Mouse (Mus musculus): Measurements from ENCODE around the gene Nup107.

GRCm38 (mm10) chr10:117704964-117705335, 87.6 kb downstream of the Nup107 start:
- TF ChIP-seq ELF1 (IDR thresholded peaks at IDR 0.05; ENCODE audit: low read depth, low read length) (no peak), CTCF (IDR thresholded peaks at IDR 0.05 in 2 of 3, conservative IDR thresholded peaks at IDR 0.05 in 1 of 3; ENCODE audit: control insufficient read depth in 1 of 3, insufficient read depth in 1 of 3, low read depth in 2 of 3, low read length in 3 of 3, poor library complexity in 1 of 3, severe bottlenecking in 1 of 3) (no peak), POLR2AphosphoS5 (IDR thresholded peaks at IDR 0.05; ENCODE audit: borderline replicate concordance, low read depth, low read length) (no peak), ZKSCAN1 (IDR thresholded peaks at IDR 0.05; ENCODE audit: low read depth, low read length) (no peak), GATA1 (IDR thresholded peaks at IDR 0.05; ENCODE audit: low read depth, low read length) (no peak), POLR2A (IDR thresholded peaks at IDR 0.05; ENCODE audit: control insufficient read depth in 1 of 2, insufficient read depth in 1 of 2, low read depth in 1 of 2, low read length in 2 of 2, poor library complexity in 1 of 2) (no peak), E2F4 (IDR thresholded peaks at IDR 0.05; ENCODE audit: borderline replicate concordance, low read depth, low read length) (no peak), SMC3 (IDR thresholded peaks at IDR 0.05; ENCODE audit: low read depth, low read length) (no peak), USF1 (IDR thresholded peaks at IDR 0.05; ENCODE audit: low read depth, low read length) (no peak), MXI1 (IDR thresholded peaks at IDR 0.05; ENCODE audit: low read depth, low read length) (no peak), ETS1 (IDR thresholded peaks at IDR 0.05; ENCODE audit: low read depth, low read length) (no peak)
